Mouse (Mus musculus) liver, embryonic 14.5 days (tissue): ENCODE measurements around the gene Slc6a2. TPM values are rescaled to one million over a fixed set of nuclear protein-coding genes. Genes with fewer than 3 reads are reported as not detected.

Experiments used
- ATAC-seq: fragments of 200-750 bp; cut with Nextera tagmentation; 2 replicates; pipeline ENCODE4 v1.8.0; 2017; ENCODE audit warnings: moderate number of reproducible peaks, mild to moderate bottlenecking, moderate library complexity; ENCODE audit not compliant: insufficient read depth
- DNase-seq, 3 experiments: peaks; one replicate each; pipeline ENCODE4 v3.0.0-alpha.2; 2012 to 2013; ENCODE audit warnings: low read depth in 3 of 3, low spot score in 3 of 3
- H3K27ac ChIP-seq: fragments of 300-500 bp; sonication (generic); 2 replicates; pipeline ENCODE4 v1.5.1; 2014; ENCODE audit warnings: moderate library complexity, mild to moderate bottlenecking, control low read depth, inconsistent platforms
- H3K27me3 ChIP-seq: fragments of 300-500 bp; sonication (generic); 2 replicates; pipeline ENCODE4 v1.6.1; 2014; ENCODE audit warnings: mild to moderate bottlenecking, low read length, moderate library complexity; ENCODE audit not compliant: control insufficient read depth, insufficient read depth
- H3K36me3 ChIP-seq: fragments of 300-500 bp; sonication (generic); replicated peaks from 2 replicates; pipeline ENCODE4 v1.6.1; 2014; ENCODE audit warnings: low read depth; ENCODE audit not compliant: control insufficient read depth, insufficient read depth
- H3K4me1 ChIP-seq, 2 experiments: fragments of 200-500 bp in 1 of 2; fragments of 300-500 bp in 1 of 2; sonication (generic) in 1 of 2; replicated peaks; 2 replicates each; pipeline ENCODE4 v1.6.1; 2012 to 2014; ENCODE audit warnings: antibody characterized with exemption in 1 of 2, inconsistent platforms in 1 of 2, low read length in 1 of 2; ENCODE audit not compliant: control insufficient read depth in 2 of 2, insufficient read depth in 2 of 2
- H3K4me2 ChIP-seq: fragments of 300-500 bp; sonication (generic); 2 replicates; pipeline ENCODE4 v1.6.1; 2014; ENCODE audit warnings: low read depth, mild to moderate bottlenecking, control low read depth, moderate library complexity
- H3K4me3 ChIP-seq, 2 experiments: fragments of 200-500 bp in 1 of 2; fragments of 300-500 bp in 1 of 2; sonication (generic) in 1 of 2; 2 replicates each; pipeline ENCODE4 v1.5.1; 2012 to 2014; ENCODE audit warnings: low read depth in 2 of 2, low read length in 2 of 2, mild to moderate bottlenecking in 2 of 2, control low read depth in 1 of 2, inconsistent platforms in 1 of 2, moderate library complexity in 1 of 2; ENCODE audit not compliant: insufficient read depth in 1 of 2
- H3K9ac ChIP-seq: fragments of 300-500 bp; sonication (generic); replicated peaks from 2 replicates; pipeline ENCODE4 v1.6.1; 2014; ENCODE audit warnings: mild to moderate bottlenecking, control low read depth, moderate library complexity
- H3K9me3 ChIP-seq: fragments of 300-500 bp; sonication (generic); 2 replicates; pipeline ENCODE4 v1.6.1; 2016; ENCODE audit warnings: low read length, mixed read lengths; ENCODE audit not compliant: control insufficient read depth
- CTCF ChIP-seq: IDR thresholded peaks from 2 replicates; pipeline ENCODE4 v1.5.1; 2016; ENCODE audit warnings: antibody characterized with exemption, low read depth, control low read depth
- EP300 ChIP-seq: IDR thresholded peaks from 2 replicates; pipeline ENCODE4 v1.6.1; 2016; ENCODE audit warnings: antibody characterized with exemption, low read depth
- WGBS: fragments of 180-500 bp; shearing (Covaris S2); extraction: QIAGEN DNeasy Blood & Tissue Kit; methylation state at CpG from one replicate; pipeline ENCODE4 v1.1.7; 2014; ENCODE audit not compliant: insufficient replicate concordance; 5-methylcytosine and 5-hydroxymethylcytosine counted together
- polyA plus RNA-seq, 2 experiments: library from polyadenylated mRNA; depleted of rRNA in 1 of 2; stranded (reverse) in 1 of 2; unstranded in 1 of 2; fragments of >200 nt; fragmentation: Nextera tagmentation in 1 of 2; extraction: Ambion mirVana in 1 of 2; gene quantifications; 2 replicates each; pipeline versions ENCODE4 v1.2.1 to v1.2.3; 2012 to 2014

Gene Slc6a2
- polyA plus RNA-seq, 2 experiments: under 0.01 TPM; not detected in 1

DNA sequence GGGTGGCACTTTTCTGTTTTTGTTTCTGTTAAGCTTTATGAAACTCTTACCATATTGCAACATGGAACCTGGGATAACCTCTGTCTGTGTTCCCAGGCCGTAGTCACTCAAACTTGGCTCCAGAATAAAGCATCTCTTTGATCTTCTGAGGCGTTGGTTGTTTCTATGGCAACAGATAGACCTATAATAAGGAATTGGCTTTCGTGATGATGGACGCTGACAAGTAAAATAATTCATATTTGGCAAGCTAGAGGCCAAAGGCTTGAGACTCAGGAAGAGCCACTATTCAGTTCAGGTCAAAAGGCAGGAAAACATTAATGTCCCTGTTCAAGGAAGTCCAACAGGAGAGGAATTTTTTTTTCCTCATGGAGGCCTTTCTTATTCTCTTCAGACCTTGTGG, 30.9 kb upstream of the Slc6a2 start:
- no peaks in the 10 kb centered on the region for H3K4me1 ChIP-seq

GRCm38 (mm10) chr8:92938056-92938455, 21.8 kb upstream of the Slc6a2 start:
- Histone ChIP-seq H3K4me3 (no peak overlapping the region), H3K27me3 (no peaks in the 10 kb centered on the region), H3K9ac (no peak overlapping the region), H3K27ac (no peak overlapping the region), H3K36me3 (no peaks in the 10 kb centered on the region), H3K4me2 (no peak overlapping the region), H3K4me1 (no peaks in the 10 kb centered on the region), H3K9me3 (no peaks in the 10 kb centered on the region)
- DNase-seq (no peak), ATAC-seq (no peak)
- no peak for TF ChIP-seq CTCF
- WGBS: 39% methylated on average over 4 of the region's 4 CpGs

More for the DNA sequence above, 30.9 kb upstream of the Slc6a2 start:
- H3K27ac ChIP-seq: no peak overlapping the region
- DNase-seq: no peak
- no peak overlapping the region for H3K4me2 ChIP-seq
- H3K9me3 ChIP-seq: no peaks in the 10 kb centered on the region
- TF ChIP-seq CTCF (no peak), EP300 (no peak)
- no peak for ATAC-seq
- H3K9ac ChIP-seq: no peak overlapping the region
- H3K27me3 ChIP-seq: no peaks in the 10 kb centered on the region
- H3K36me3 ChIP-seq: no peaks in the 10 kb centered on the region
- 55% methylated on average over 4 of the region's 4 CpGs for WGBS
- no peak overlapping the region for H3K4me3 ChIP-seq

- Histone ChIP-seq H3K27ac (no peak overlapping the region), H3K9me3 (no peaks in the 10 kb centered on the region), H3K27me3 (no peaks in the 10 kb centered on the region), H3K36me3 (no peaks in the 10 kb centered on the region), H3K4me3 (no peak overlapping the region), H3K4me2 (no peak overlapping the region), H3K4me1 (no peaks in the 10 kb centered on the region), H3K9ac (no peak overlapping the region)
- no peak for ATAC-seq
- no peak for DNase-seq
- TF ChIP-seq EP300 (no peak), CTCF (no peak)
- 21% methylated on average over 4 of the region's 4 CpGs for WGBS
These were observed 10.8 kb upstream of the Slc6a2 start for GRCm38 (mm10) chr8:92949071-92949470.

DNA sequence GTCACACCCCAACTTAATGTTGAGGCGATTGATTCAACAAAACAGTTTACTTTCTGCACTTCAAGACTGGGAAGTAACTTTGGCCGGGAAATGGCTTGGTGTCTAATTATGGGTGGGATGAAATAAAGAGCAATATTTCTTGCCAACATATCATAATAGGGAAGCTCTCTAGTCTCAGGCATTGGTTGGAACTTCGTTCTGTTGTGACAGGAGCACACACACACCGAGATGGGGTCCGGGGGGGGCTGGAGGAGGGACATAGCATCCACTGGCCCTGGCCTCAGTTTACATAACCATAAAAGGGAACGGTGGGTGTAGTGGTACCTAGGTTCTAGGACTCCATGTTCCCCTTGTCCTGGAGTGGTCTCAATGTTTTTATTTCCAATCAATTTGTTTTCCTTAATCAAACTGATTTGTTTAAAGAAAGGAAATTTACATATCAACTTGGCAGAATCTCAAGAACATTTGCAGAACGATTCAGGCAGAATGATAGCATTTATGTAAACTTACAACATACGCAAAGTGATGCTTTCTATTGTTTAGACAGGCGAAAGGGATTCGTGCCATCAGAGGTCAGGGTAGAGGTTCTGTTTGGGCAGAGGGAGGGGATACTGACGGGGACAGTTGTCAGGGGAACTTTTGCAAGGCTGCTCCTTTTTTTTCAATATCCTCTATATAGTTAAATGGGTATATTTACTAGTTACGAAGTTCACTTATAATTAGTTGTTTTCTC, 9.1 kb upstream of the Slc6a2 start:
- ATAC-seq (no peak), DNase-seq (no peak)
- H3K36me3 ChIP-seq: no peaks in the 10 kb centered on the region
- TF ChIP-seq EP300 (no peak), CTCF (no peak)
- H3K27me3 ChIP-seq: no peaks in the 10 kb centered on the region
- 60% methylated on average over 12 of the region's 12 CpGs for WGBS
- no peak overlapping the region for H3K4me2 ChIP-seq
- H3K4me3 ChIP-seq: no peak overlapping the region
- H3K9me3 ChIP-seq: no peaks in the 10 kb centered on the region
- H3K27ac ChIP-seq: no peak overlapping the region
- no peak overlapping the region for H3K9ac ChIP-seq
- H3K4me1 ChIP-seq: no peaks in the 10 kb centered on the region

- 61% methylated on average over 5 of the region's 5 CpGs for WGBS
- ATAC-seq: no peak
- H3K27ac ChIP-seq: no peak overlapping the region
- H3K9ac ChIP-seq: no peak overlapping the region
- no peaks in the 10 kb centered on the region for H3K4me1 ChIP-seq
- H3K36me3 ChIP-seq: no peaks in the 10 kb centered on the region
- DNase-seq: no peak
- H3K9me3 ChIP-seq: no peaks in the 10 kb centered on the region
- no peaks in the 10 kb centered on the region for H3K27me3 ChIP-seq
- H3K4me3 ChIP-seq: no peak overlapping the region
- TF ChIP-seq EP300 (no peak), CTCF (no peak)
- H3K4me2 ChIP-seq: no peak overlapping the region
These were observed 5.8 kb upstream of the Slc6a2 start for GRCm38 (mm10) chr8:92954044-92954443.
